Mouse (Mus musculus): ENCODE measurements around the gene Olfr450. TPM values are rescaled to one million over a fixed set of nuclear protein-coding genes. Genes with fewer than 3 reads are reported as not detected.

Gene Olfr450
- total RNA-seq (2021): not detected in 2 replicates
- long read RNA-seq, experiment 1: 0 reads
- long read RNA-seq, experiment 2: 0 reads

DNA sequence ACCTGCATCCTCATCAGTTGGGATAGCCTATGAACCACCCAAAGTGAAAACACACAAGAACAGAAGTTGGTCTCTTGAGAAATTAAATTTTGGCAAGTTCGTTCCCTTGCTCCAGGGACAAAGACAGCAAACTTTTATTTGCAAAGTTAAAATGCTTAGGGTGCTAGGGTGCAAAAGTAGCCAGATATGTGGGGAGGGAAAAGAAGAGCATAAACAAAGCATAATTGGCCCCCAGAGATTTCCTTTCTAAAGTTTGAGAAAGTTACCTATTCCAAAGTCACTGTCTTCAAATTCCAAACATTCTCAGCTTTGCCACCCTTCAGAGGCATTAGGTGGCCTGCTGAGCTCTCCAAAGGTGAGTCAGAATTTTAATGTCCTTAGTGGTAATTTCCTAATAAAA is at the start of gene Olfr450:
Gene Olfr450 (plus strand): TSS at position 301 of the 400 bp plus-strand sequence.
- no peak for DNase-seq

DNA sequence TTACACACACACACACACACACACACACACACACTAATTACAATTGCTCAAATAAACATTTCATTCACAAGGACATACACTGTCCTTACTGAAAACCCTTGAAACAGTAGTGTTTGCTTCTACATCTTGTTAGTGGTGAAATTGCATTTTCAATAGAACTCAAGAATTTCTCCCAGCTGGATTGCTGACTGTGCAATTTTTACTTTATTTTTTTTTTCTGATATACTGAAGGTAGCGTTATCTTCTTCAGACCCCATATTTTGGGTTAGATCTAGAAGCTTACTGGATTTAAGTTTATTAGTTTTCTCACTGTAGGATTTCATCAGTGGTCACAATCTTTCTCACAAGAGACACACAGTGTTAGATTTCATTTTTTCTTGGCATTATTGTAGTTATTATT is 34.7 kb upstream of the Olfr450 start:
- DNase-seq: no peak

DNA sequence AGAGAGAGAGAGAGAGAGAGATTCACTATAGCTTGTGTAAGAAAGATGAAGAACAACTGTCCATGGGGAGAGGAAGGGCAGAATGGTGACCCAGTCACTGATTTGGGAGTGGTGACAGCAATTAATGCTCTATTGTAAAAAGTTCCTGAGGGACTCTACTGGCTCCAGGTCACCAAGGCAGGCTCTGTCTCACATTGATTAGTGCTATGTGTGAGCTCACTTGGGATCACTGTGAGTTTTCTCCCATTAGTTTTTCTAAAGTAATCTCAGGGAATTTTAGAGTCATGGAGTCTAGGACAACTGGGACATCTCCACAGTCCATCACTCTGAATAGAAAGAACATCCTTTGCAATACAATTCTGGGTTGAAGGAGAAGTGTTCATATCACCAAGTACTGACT is 26.9 kb upstream of the Olfr450 start, which contains the start of gene Olfr452:
Gene Olfr452 (plus strand): TSS at position 301 of the 400 bp plus-strand sequence.
- DNase-seq: no peak

DNA sequence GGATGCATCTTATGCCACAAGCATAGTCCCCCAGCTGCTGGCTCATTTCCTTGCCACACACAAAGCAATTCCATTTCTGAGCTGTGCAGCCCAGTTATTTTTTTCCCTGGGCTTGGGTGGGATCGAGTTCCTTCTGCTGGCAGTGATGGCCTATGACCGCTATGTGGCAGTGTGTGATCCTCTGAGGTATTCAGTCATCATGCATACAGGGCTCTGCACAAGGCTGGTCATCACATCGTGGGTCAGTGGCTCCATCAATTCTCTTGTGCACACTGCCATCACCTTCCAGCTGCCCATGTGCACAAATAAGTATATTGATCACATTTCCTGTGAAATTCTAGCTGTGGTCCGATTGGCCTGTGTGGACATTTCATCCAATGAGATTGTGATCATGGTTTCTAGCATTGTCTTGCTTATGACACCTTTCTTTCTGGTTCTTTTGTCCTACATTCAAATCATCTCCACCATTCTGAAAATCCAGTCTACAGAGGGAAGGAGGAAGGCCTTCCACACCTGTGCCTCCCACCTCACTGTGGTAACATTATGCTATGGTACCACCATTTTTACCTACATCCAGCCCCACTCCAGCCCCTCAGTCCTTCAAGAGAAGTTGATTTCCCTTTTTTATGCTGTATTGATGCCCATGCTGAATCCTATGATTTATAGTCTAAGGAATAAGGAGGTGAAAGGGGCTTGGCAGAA is 21.3 kb upstream of the Olfr450 start:
- DNase-seq: no peak

DNA sequence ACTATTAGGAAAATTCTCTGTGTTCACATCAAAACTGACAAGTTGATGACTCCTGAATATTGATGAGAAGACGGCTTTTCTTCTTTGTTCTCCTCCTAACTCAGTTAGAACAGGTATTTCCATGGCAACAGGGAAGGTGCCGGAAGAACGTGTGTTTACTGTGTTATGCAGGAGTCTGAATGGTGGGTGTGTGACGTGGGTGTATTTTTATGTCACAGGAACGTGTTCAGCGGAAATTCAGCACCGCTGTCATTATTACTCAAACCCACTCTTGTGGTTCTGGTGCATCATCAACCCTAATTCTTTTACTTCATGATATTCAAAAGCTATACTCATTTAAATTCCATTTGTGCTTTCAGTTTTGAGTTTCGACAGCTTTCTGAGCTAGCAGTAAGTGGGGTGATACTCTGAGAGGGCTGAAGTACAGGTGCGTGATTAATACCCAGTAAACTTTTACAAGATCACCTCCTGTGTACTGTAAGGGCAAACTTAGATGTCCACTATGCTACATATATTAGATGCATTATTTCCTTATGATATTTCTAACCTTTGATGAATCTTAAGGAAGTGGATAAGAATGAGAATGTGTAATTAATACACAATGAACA is 20.7 kb upstream of the Olfr450 start:
- DNase-seq: no peak

GRCm38 (mm10) chr6:42794982-42795381 is 16.8 kb upstream of the Olfr450 start:
- DNase-seq: no peak

- no peak for DNase-seq
Measured at GRCm38 (mm10) chr6:42834084-42834483, 22.3 kb downstream of the Olfr450 start, which contains the start of gene Olfr449. Gene Olfr449, plus strand, starts transcription at chr6:42834384.

GRCm38 (mm10) chr6:42860222-42860819 is 48.6 kb downstream of the Olfr450 start:
- peak; percentile 23 for DNase-seq

Other genes with a start within 250 kb of the Olfr450 start
- gene Tcaf3, start 214.2 kb upstream of the Olfr450 start, total RNA-seq (2021): not detected in 2 replicates
- 9.1 and 9.6 TPM in 2 replicates for gene Tcaf2, start 166.7 kb upstream of the Olfr450 start, total RNA-seq (2021)
- gene Tcaf1, start 101.9 kb upstream of the Olfr450 start, total RNA-seq (2021): 57.6 and 59.4 TPM in 2 replicates
- gene Olfr453, start 72.6 kb upstream of the Olfr450 start, total RNA-seq (2021): not detected in 2 replicates
- not detected in 2 replicates for gene Olfr38, start 55.5 kb upstream of the Olfr450 start, total RNA-seq (2021)
- not detected in 2 replicates for gene Olfr452, start 26.8 kb upstream of the Olfr450 start, total RNA-seq (2021)
- gene Olfr449, start 22.4 kb downstream of the Olfr450 start, total RNA-seq (2021): not detected in 2 replicates
- not detected in 2 replicates for gene Olfr448, start 78.5 kb downstream of the Olfr450 start, total RNA-seq (2021)
- not detected in 2 replicates for gene Olfr447, start 96.9 kb downstream of the Olfr450 start, total RNA-seq (2021)
- not detected in 2 replicates for gene Olfr446, start 109.4 kb downstream of the Olfr450 start, total RNA-seq (2021)
- not detected in 2 replicates for gene Olfr444, start 137.1 kb downstream of the Olfr450 start, total RNA-seq (2021)

All from adrenal gland, postnatal 14 days (tissue).